Mouse (Mus musculus) skeletal muscle tissue, adult 2 months (tissue): ENCODE data around the gene Psg21.
"Not testable (repeated sequence)": the region's sequence is repeated elsewhere in the genome, so short reads cannot be mapped to it uniquely, and the experiment has no call there.

ENCODE experiments used
- DNase-seq: peaks from one replicate; pipeline ENCODE4 v3.0.0-alpha.2; 2012; ENCODE audit warnings: low read depth, low spot score

The Psg21 gene

DNA sequence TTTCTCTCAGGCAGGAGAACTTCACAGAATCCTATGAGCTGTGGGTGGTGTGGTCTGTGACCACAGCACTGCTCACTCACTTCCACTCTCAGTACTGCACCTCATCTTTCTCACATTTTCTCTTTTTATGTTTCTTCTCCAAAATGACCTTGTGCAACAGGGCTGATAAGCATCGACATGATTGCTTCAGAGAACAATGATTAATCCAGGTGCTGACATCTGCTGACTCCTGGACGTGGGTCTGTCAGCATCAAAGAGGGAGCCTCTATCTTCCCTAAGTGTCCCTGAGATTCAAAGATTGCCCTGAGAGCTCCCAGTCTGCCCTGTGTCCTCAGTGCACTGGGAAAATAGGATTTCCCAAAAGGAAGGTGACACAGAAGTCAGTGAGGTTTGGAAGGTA lies at the start of gene Psg21:
Gene Psg21, minus strand, starts transcription at position 101 of the 400 bp plus-strand sequence.
- DNase-seq: not testable (repeated sequence)

DNA sequence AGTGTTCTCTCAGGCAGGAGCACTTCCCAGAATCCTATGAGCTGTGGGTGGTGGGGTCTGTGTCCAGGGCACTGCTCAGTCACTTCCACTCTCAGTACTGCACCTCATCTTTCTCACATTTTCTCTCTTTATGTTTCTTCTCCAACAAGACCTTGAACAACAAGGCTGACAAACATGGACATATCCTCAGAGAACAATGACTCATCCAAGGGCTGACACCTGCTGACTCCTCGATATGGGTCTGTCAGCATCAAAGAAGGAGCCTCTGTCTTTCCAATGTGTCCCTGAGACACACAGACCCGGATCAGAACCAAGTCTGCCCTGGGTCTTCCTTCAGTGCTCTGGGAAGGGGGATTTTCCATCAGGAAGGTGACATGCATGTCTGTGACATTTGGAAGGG lies 29.6 kb upstream of the Psg21 start, which contains the start of gene Psg20:
Gene Psg20, minus strand, starts transcription at position 101 of the 400 bp plus-strand sequence.
- DNase-seq: no peak

DNA sequence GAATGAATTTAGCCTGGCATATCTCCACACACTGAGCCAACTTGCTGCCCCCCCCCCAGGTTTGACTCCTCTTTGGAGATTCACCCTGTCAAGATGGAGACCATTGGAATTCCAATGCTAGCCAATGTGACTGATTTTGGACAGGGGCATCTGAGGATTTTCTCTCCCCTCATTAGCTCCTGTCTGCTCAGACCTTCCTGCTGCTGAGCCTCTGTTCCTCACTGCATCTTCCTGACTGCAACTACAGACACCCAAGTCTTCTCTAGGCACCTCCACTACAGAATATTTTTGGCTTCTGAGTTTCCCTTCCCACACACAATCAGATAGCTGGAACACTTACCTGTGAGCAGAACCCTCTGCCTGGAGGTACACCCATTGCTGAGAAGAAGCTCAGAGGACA lies 29.1 kb upstream of the Psg21 start:
- no peak for DNase-seq

DNA sequence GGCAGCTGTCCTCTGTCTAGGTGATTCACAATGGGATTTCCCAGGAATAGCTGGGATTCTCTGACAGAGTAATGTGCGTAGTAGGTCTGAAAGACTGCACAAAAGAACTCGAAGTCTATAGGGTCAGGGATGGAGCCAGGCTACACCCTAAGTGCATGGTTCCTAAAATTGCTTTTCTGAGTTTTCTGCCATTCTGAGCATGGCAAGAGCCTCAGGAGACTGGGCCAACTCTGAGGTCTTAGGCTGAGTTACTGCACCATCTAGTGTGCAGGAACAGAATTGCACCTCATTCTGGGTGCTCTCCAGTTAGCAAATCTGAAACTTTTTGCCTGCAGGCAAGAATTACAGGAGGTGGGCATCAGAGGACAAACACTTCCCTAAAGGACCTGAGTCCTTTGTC lies 23.2 kb upstream of the Psg21 start:
- DNase-seq: no peak

DNA sequence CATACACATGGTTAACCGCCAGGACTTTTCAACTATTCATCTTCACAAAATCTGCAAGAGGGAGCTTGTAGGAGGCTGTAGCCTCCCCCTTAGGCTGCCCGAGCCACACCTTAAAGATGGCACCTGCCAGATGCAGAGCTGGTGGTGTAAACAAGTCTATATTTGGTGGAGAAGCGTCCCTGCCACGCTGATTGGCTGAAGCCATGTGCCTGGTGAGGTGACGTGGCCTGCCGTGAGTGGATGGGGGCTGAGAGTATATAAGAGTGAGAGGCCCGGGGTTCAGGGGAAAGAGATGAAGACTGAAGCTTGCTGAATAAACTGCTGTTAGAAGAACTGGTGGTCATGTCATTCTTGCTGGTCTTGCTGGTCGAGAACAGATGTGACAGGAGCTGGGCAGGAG lies 29.6 kb downstream of the Psg21 start:
- DNase-seq: not testable (repeated sequence)

DNA sequence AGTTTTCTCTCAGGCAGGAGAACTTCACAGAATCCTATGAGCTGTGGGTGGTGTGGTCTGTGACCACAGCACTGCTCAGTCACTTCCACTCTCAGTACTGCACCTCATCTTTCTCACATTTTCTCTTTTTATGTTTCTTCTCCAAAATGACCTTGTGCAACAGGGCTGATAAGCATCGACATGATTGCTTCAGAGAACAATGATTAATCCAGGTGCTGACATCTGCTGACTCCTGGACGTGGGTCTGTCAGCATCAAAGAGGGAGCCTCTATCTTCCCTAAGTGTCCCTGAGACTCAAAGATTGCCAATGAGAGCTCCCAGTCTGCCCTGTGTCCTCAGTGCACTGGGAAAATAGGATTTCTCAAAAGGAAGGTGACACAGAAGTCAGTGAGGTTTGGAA lies 40.1 kb downstream of the Psg21 start, which contains the start of gene Psg23:
Gene Psg23, minus strand, starts transcription at position 101 of the 400 bp plus-strand sequence.
- not testable (repeated sequence) for DNase-seq
